Mouse (Mus musculus) megakaryocyte-erythroid progenitor cell, adult 5-6 weeks (primary cell): Measurements from ENCODE around the gene Cts8. TPM values are rescaled to one million over a fixed set of nuclear protein-coding genes. Genes with fewer than 3 reads are reported as not detected.
A peak's percentile ranks its signal among the peaks of the same experiment; 100 is the strongest.

Experiments used
- ATAC-seq: replicated peaks from 2 replicates; pipeline ENCODE4 v1.8.0; 2016; ENCODE audit warnings: mild to moderate bottlenecking, inconsistent platforms; ENCODE audit not compliant: severe bottlenecking, poor library complexity, low FRiP score, low TSS enrichment
- total RNA-seq, 2 experiments: library from RNA; stranded (forward) in 1 of 2; stranded (reverse) in 1 of 2; fragments of 200-1000, 215-1000 nt in 1 of 2; fragments of >200 nt in 1 of 2; fragmentation: Nextera tagmentation in 1 of 2; gene quantifications; 2 replicates each; pipeline ENCODE4 v1.2.3; 2014 to 2017

Cts8 gene
- total RNA-seq (2014; fragmentation: Nextera tagmentation) = not detected in 2 replicates
- total RNA-seq (2017) = not detected in 2 replicates

- ATAC-seq = no peak
Observed at GRCm38 (mm10) chr13:61255258-61255657, at the start of gene Cts8. Cts8 (minus strand) TSS chr13:61255358.

DNA sequence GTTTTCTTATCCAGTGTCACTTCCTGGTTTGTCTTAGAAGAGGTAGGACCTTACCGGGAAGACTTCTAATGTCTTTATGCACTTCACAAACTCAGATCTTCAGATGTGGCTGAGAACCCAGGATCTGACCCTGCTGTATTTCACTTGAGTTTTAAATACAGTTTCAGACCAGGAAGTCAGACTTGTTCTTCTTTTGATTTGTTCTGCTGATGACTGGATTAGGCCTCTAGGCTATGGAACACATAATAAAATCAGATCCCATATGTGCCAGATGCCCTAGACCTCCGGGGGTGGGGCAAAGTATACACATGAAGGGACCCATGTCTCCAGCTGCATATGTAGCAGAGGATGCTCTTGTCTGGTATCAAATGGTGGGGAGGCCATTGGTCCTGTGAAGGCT is 33.6 kb upstream of the Cts8 start, which contains the start of gene Gm49398:
Gm49398 (minus strand) TSS at position 101 of the 400 bp plus-strand sequence.
- no peak for ATAC-seq

DNA sequence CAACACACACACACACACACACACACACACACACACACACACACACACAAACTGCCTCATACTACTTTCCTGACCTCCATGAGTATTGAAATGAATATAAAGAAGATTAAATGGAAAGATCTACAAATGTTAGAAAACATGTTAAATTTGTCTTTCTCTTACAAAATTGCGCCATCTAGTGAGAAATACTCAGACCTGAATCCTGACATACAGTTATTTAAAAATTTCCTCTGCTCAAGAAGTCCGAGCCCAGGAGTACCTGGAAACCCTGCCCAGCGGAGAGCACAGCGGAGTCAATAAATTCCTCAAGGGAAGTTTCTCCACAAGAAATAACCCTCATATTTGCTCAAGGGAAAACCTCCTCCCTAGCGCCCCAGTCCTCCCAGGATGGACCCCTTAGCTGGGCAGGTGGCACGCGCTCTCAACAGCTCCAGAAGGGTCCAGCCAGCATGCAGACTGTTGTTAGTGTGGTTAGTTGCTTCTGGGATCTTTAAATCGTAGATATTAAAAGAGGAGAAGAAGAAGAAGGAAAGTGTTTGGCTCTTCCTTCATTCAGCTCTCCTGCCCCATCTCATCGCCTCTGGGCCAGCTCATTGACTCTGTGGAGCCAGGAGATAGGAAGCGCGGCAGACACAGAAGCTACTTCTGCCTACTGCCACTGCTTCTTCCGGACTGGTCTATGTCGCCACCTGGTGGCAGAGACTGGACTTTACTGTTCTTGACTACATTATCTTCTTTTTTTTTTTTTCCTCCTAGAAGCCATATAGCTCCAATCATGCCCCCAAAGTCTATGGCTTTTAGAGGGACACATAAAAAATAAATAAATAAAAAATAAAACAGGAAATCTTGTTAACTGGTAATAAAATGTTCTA is 13.8 kb downstream of the Cts8 start:
- peak; percentile 100 for ATAC-seq

- ATAC-seq = no peak
Observed at GRCm38 (mm10) chr13:61203310-61203709, 51.8 kb downstream of the Cts8 start, which contains the start of gene Cts6. Cts6 (minus strand) TSS chr13:61203410.

Other genes starting within 250 kb of the Cts8 start
- not detected in 2 replicates for gene Ctsj, start 249.4 kb downstream of the Cts8 start, total RNA-seq (2014; fragmentation: Nextera tagmentation)
- not detected in 2 replicates for gene Ctsj, start 249.4 kb downstream of the Cts8 start, total RNA-seq (2017)
- not detected in 2 replicates for gene Ctsq, start 214.7 kb downstream of the Cts8 start, total RNA-seq (2014; fragmentation: Nextera tagmentation)
- not detected in 2 replicates for gene Ctsq, start 214.7 kb downstream of the Cts8 start, total RNA-seq (2017)
- gene Ctsr, start 91.1 kb downstream of the Cts8 start, total RNA-seq (2014; fragmentation: Nextera tagmentation) = not detected in 2 replicates
- not detected in 2 replicates for gene Ctsr, start 91.1 kb downstream of the Cts8 start, total RNA-seq (2017)
- gene Cts6, start 51.9 kb downstream of the Cts8 start, total RNA-seq (2014; fragmentation: Nextera tagmentation) = not detected in 2 replicates
- not detected in 2 replicates for gene Cts6, start 51.9 kb downstream of the Cts8 start, total RNA-seq (2017)
- gene Gm49398, start 33.5 kb upstream of the Cts8 start, total RNA-seq (2014; fragmentation: Nextera tagmentation) = not detected in 2 replicates
- gene Gm49398, start 33.5 kb upstream of the Cts8 start, total RNA-seq (2017) = not detected in 2 replicates
- gene Cts7, start 102.8 kb upstream of the Cts8 start, total RNA-seq (2014; fragmentation: Nextera tagmentation) = not detected in 2 replicates
- gene Cts7, start 102.8 kb upstream of the Cts8 start, total RNA-seq (2017) = not detected in 2 replicates